Mouse (Mus musculus) lung, embryonic 14.5 days (tissue): Measurements from ENCODE around the gene Tagln2. TPM values are rescaled to one million over a fixed set of nuclear protein-coding genes. Genes with fewer than 3 reads are reported as not detected.
A peak's percentile ranks its signal among the peaks of the same experiment; 100 is the strongest.

Experiments
- ATAC-seq: fragments of 200-750 bp; cut with Nextera tagmentation; 2 replicates; pipeline ENCODE4 v1.8.0; 2017; ENCODE audit warnings: mild to moderate bottlenecking, moderate TSS enrichment, moderate library complexity; ENCODE audit not compliant: insufficient read depth
- DNase-seq: peaks from one replicate; pipeline ENCODE4 v3.0.0-alpha.2; 2015
- H3K27ac ChIP-seq: fragments of 300-500 bp; sonication (generic); 2 replicates; pipeline ENCODE4 v1.5.1; 2014; ENCODE audit warnings: low read depth, mild to moderate bottlenecking, moderate library complexity
- H3K27me3 ChIP-seq: fragments of 300-500 bp; sonication (generic); 2 replicates; pipeline ENCODE4 v1.6.1; 2014; ENCODE audit warnings: low read length, control low read depth; ENCODE audit not compliant: insufficient read depth
- H3K36me3 ChIP-seq: fragments of 300-500 bp; sonication (generic); 2 replicates; pipeline ENCODE4 v1.6.1; 2014; ENCODE audit warnings: control low read depth; ENCODE audit not compliant: insufficient read depth
- H3K4me1 ChIP-seq: fragments of 300-500 bp; sonication (generic); 2 replicates; pipeline ENCODE4 v1.6.1; 2014; ENCODE audit warnings: antibody characterized with exemption, control low read depth; ENCODE audit not compliant: insufficient read depth
- H3K4me2 ChIP-seq: fragments of 300-500 bp; sonication (generic); 2 replicates; pipeline ENCODE4 v1.6.1; 2014; ENCODE audit warnings: mild to moderate bottlenecking
- H3K4me3 ChIP-seq: fragments of 300-500 bp; sonication (generic); 2 replicates; pipeline ENCODE4 v1.5.1; 2014; ENCODE audit warnings: low read depth, low read length
- H3K9ac ChIP-seq: fragments of 300-500 bp; sonication (generic); 2 replicates; pipeline ENCODE4 v1.6.1; 2014
- H3K9me3 ChIP-seq: fragments of 300-500 bp; sonication (generic); 2 replicates; pipeline ENCODE4 v1.6.1; 2016; ENCODE audit warnings: low read depth, low read length, control low read depth
- CTCF ChIP-seq: IDR thresholded peaks from 2 replicates; pipeline ENCODE4 v1.5.1; 2016; ENCODE audit warnings: antibody characterized with exemption, low read depth
- WGBS: fragments of 180-500 bp; shearing (Covaris S2); extraction: QIAGEN DNeasy Blood & Tissue Kit; methylation state at CpG from one replicate; pipeline ENCODE4 v1.1.7; 2014; 5-methylcytosine and 5-hydroxymethylcytosine counted together
- polyA plus RNA-seq: library from polyadenylated mRNA; unstranded; fragments of >200 nt; fragmentation: Nextera tagmentation; extraction: Ambion mirVana; gene quantifications from 2 replicates; pipeline ENCODE4 v1.2.1, GENCODE M21; 2014

Gene Tagln2
- polyA plus RNA-seq, 1 experiment from 2014 or later = 395 TPM

DNA sequence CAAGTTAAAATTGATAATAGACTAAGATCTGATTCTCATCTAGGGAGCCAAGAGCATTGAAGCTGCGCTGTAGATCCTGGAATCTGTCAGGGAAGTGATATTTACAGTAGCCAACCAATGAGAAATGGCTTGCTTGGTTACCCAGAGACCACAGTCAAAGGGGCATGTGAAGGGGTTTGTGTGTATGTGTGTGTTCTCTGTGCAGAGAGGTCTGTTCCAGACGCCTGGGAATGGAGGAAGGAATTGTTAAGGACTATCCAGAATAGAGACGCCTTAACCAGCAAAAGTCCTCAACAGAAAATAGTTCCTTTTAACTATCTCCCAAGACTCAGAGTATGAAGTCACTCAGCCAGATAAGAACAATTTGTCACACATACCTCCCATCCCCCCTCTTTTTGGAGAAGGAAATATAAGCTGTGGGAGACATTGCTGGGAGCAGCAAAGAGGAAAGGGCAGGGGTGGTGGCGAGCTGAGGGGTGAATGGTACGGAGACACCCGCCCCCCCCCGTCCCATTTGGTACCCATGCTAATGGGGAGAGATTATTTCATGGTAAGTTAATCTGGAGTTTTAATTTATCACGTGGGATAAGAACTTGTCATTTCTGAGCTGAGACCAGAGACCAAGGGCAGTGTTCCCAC lies 29.9 kb upstream of the Tagln2 start:
- no peaks in the 10 kb centered on the region; the same call in 1 of the 2 replicates for H3K4me1 ChIP-seq
- DNase-seq (peak; percentile 48), ATAC-seq (peak; percentile 82)
- H3K4me2 ChIP-seq = no peak overlapping the region
- no peaks in the 10 kb centered on the region for H3K9me3 ChIP-seq
- no peaks in the 10 kb centered on the region for H3K36me3 ChIP-seq
- WGBS = 23% methylated on average over 8 of the region's 8 CpGs
- no peak overlapping the region for H3K9ac ChIP-seq
- peak overlapping the region; percentile 27; the same call in 1 of the 2 replicates for H3K27ac ChIP-seq
- no peak overlapping the region for H3K4me3 ChIP-seq
- no peaks in the 10 kb centered on the region for H3K27me3 ChIP-seq
- TF ChIP-seq CTCF = no peak

DNA sequence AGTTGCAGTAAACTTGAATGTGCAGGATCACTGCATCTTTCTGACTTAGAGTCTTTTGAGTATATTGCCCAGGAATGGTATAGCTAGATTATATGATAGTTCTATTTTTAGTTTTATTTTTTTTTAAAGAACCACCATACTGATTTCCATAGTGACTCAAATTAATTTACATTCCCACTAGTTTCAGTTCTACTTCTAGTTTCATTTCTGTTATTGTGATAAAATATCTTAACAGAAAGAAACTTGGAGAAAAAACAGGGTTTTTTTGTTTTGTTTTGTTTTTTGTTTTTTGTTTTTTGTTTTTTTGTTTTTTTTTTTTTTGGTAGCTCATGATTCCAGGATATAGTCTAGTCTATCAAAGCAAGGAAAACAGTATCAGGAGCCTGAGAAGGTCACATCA lies 26.9 kb upstream of the Tagln2 start:
- no peak for TF ChIP-seq CTCF
- Histone ChIP-seq H3K4me3 (no peak overlapping the region), H3K4me2 (no peak overlapping the region), H3K36me3 (no peaks in the 10 kb centered on the region), H3K27ac (no peak overlapping the region), H3K9me3 (no peaks in the 10 kb centered on the region), H3K9ac (no peak overlapping the region), H3K27me3 (no peaks in the 10 kb centered on the region), H3K4me1 (no peaks in the 10 kb centered on the region; the same call in 1 of the 2 replicates)
- no peak for ATAC-seq
- no peak for DNase-seq

DNA sequence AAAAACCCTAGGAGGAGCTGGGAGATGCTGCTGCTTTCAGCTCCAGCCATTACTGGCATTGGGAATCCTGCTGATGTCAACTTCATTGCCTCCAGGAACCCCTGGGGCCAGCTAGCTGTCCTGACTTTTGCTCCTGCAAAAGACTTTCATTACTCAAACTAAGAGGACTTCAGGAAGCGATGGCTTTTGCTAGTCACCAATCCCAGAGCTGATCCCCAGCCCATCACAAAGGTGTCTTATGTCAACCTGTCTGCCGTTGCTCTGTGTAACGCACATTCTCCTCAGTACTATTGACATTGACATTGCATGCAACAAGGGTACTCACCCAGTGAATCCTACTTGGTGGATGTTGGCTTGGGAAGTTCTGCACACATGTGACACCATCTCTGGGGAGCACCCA lies 25.7 kb upstream of the Tagln2 start:
- WGBS = 69% methylated on average over 3 of the region's 3 CpGs

DNA sequence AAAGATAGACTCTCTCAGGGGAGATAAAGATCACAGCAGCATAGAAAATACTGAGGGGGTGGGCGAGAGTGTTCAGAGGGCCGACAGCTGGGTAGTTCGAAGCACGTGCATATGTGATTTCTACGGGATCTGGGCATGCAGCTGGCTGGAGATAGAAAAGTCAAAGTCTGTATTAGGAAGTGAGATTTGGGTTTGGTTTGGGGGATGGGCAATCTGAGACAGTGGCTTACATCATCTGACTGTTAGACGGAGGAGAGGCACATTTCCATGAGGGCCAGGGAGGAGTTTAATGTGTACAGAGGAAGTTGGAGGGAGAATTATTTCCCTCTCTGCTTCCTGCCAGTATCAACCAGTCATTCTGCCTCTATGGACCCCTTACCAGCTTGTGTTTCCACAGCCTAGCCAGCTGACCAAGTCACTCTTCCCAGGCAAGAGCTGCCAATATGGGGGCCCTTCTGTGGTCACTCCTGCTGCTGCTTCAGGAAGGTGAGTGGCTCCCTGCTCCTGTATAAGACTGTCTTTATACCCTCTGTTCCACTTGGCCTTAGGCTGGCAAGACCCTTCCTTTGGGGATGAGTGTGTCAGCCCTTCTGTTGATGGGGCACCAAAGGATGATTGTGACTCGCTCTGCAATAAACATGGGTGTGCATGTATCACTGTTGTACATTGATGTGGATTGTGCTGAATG lies 24.6 kb upstream of the Tagln2 start, which contains the start of gene Slamf9:
Slamf9 (plus strand) TSS at position 305 of the 688 bp plus-strand sequence.
- no peak within 1 kb of the TSS for H3K4me3 ChIP-seq
- no peak within 1 kb of the TSS for H3K27ac ChIP-seq
- no peaks in the 10 kb centered on the region for H3K36me3 ChIP-seq
- H3K9ac ChIP-seq = no peak within 1 kb of the TSS
- no peaks in the 10 kb centered on the region for H3K27me3 ChIP-seq
- H3K4me1 ChIP-seq = no peaks in the 10 kb centered on the region
- H3K9me3 ChIP-seq = no peaks in the 10 kb centered on the region
- ATAC-seq (peak; percentile 38; the same call in 1 of the 2 replicates), DNase-seq (peak; percentile 52)
- no peak within 1 kb of the TSS for H3K4me2 ChIP-seq
- 39% methylated on average over 7 of the region's 7 CpGs for WGBS
- TF ChIP-seq CTCF = no peak

More for the DNA sequence above, 25.7 kb upstream of the Tagln2 start:
- ATAC-seq = no peak
- Histone ChIP-seq H3K4me3 (no peak overlapping the region), H3K27ac (no peak overlapping the region), H3K9me3 (no peaks in the 10 kb centered on the region), H3K4me2 (no peak overlapping the region), H3K27me3 (no peaks in the 10 kb centered on the region), H3K36me3 (no peaks in the 10 kb centered on the region), H3K4me1 (no peaks in the 10 kb centered on the region; the same call in 1 of the 2 replicates), H3K9ac (no peak overlapping the region)
- no peak for TF ChIP-seq CTCF
- no peak for DNase-seq

DNA sequence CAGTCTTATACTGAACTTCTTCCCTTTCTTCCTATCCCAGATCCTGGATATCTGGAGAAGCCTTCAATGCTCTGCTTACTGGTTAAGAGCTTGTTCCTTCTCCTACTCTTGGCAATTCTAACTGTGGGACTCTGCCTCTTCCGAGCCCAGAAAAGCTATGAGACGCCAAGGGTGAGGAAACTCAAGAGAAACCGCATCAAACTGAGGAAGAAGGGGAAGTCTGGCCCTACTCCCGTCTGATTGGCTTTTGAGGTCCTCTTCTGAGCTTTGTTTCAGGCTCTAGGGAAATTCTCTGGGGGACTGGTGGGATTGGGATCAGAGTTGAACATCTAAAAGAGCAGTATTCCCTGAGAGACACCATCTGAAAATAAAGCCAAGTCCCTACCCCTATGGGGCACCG lies 21.8 kb upstream of the Tagln2 start:
- Histone ChIP-seq H3K27ac (no peak overlapping the region), H3K9me3 (no peaks in the 10 kb centered on the region), H3K4me1 (peaks cover 3% of the 10 kb centered on the region; the same call in 1 of the 2 replicates), H3K4me2 (no peak overlapping the region), H3K27me3 (no peaks in the 10 kb centered on the region), H3K36me3 (no peaks in the 10 kb centered on the region), H3K4me3 (no peak overlapping the region), H3K9ac (no peak overlapping the region)
- 75% methylated on average over 5 of the region's 5 CpGs for WGBS
- no peak for TF ChIP-seq CTCF
- no peak for ATAC-seq
- no peak for DNase-seq

DNA sequence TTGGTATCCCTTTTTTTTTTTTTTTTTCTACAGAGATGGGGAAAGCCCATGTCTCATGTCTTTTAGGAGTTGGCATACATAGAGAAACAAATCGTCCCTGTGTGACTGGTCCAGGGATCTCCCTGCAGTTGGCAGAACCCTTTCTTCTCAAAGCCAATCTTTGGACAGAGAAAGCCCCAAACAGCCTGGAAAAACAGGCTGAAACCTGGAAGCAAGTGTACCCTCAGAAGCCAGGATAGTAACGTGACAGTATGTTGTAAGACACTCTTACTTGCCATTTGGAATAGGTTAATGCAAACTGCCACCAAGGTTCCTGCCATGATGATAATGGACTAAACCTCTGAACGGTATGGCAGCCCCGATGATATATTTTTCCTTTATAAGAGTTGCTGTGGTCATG lies 19.5 kb upstream of the Tagln2 start:
- Histone ChIP-seq H3K9me3 (no peaks in the 10 kb centered on the region), H3K9ac (no peak overlapping the region), H3K4me1 (peaks cover 8% of the 10 kb centered on the region; the same call in 1 of the 2 replicates), H3K4me2 (no peak overlapping the region), H3K27ac (no peak overlapping the region), H3K27me3 (no peaks in the 10 kb centered on the region), H3K4me3 (no peak overlapping the region), H3K36me3 (peaks cover 7% of the 10 kb centered on the region; the same call in 1 of the 2 replicates)
- ATAC-seq = no peak
- 83% methylated on average over 4 of the region's 4 CpGs for WGBS
- TF ChIP-seq CTCF = no peak
- DNase-seq = no peak

DNA sequence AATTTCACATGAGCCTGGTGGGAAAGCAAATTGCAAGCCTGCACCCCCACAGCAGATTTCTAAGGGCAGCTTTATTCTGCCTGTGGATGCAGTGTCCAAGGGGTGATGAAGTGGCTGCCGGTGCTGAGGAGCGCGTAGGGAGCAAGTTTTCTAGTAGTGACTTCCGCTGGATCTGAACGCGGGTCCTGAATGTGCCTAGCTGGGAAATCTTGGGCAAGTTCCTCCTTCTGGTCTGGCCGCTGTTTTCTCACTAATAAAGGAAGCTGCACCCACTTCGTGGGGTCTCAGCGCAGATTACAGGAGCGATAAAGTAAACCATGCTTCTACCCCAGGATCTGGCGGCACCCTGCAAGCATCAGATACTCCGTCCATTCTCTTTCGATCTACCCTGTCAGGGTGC lies 18.7 kb upstream of the Tagln2 start:
- no peak for ATAC-seq
- H3K27ac ChIP-seq = peak overlapping the region; percentile 89
- peaks cover 8% of the 10 kb centered on the region; the same call in 1 of the 2 replicates for H3K4me1 ChIP-seq
- H3K4me2 ChIP-seq = peak overlapping the region; percentile 84
- DNase-seq = peak; percentile 40
- no peaks in the 10 kb centered on the region for H3K27me3 ChIP-seq
- WGBS = 8% methylated on average over 13 of the region's 13 CpGs
- no peak for TF ChIP-seq CTCF
- H3K9me3 ChIP-seq = no peaks in the 10 kb centered on the region
- H3K9ac ChIP-seq = peak overlapping the region; percentile 62
- peaks cover 8% of the 10 kb centered on the region; the same call in 1 of the 2 replicates for H3K36me3 ChIP-seq
- peak overlapping the region; percentile 60 for H3K4me3 ChIP-seq
